Mouse (Mus musculus) heart, embryonic 11.5 days (tissue): Measurements from ENCODE around the gene Plod1. TPM values are rescaled to one million over a fixed set of nuclear protein-coding genes. Genes with fewer than 3 reads are reported as not detected.
A peak's percentile ranks its signal among the peaks of the same experiment; 100 is the strongest.

Experiments
- ATAC-seq: fragments of 200-750 bp; cut with Nextera tagmentation; replicated peaks from 2 replicates; pipeline ENCODE4 v1.8.0; 2017; ENCODE audit warnings: moderate library complexity; ENCODE audit not compliant: insufficient number of reproducible peaks, low FRiP score, low TSS enrichment
- H3K27ac ChIP-seq: fragments of 300-500 bp; sonication (generic); 2 replicates; pipeline ENCODE4 v1.5.1; 2014; ENCODE audit warnings: mild to moderate bottlenecking, low read depth, low read length
- H3K27me3 ChIP-seq: fragments of 300-500 bp; sonication (generic); 2 replicates; pipeline ENCODE4 v1.6.1; 2014; ENCODE audit warnings: mild to moderate bottlenecking, low read length, mixed read lengths; ENCODE audit not compliant: control insufficient read depth, insufficient read depth
- H3K36me3 ChIP-seq: fragments of 300-500 bp; sonication (generic); 2 replicates; pipeline ENCODE4 v1.6.1; 2014; ENCODE audit warnings: mild to moderate bottlenecking, low read length, moderate library complexity, mixed read lengths; ENCODE audit not compliant: control insufficient read depth, insufficient read depth
- H3K4me1 ChIP-seq: fragments of 300-500 bp; sonication (generic); 2 replicates; pipeline ENCODE4 v1.6.1; 2014; ENCODE audit warnings: low read length; ENCODE audit not compliant: control insufficient read depth, insufficient read depth
- H3K4me2 ChIP-seq: fragments of 300-500 bp; sonication (generic); 2 replicates; pipeline ENCODE4 v1.6.1; 2014; ENCODE audit warnings: mild to moderate bottlenecking, moderate library complexity
- H3K4me3 ChIP-seq: fragments of 300-500 bp; sonication (generic); 2 replicates; pipeline ENCODE4 v1.5.1; 2014; ENCODE audit warnings: low read depth, low read length
- H3K9ac ChIP-seq: fragments of 300-500 bp; sonication (generic); 2 replicates; pipeline ENCODE4 v1.6.1; 2014; ENCODE audit warnings: mild to moderate bottlenecking, low read depth, low read length, moderate library complexity
- H3K9me3 ChIP-seq: fragments of 300-500 bp; sonication (generic); replicated peaks from 2 replicates; pipeline ENCODE4 v1.6.1; 2016; ENCODE audit warnings: low read length; ENCODE audit not compliant: control insufficient read depth
- WGBS: fragments of 180-500 bp; shearing (Covaris S2); extraction: QIAGEN DNeasy Blood & Tissue Kit; methylation state at CpG from one replicate; pipeline ENCODE4 v1.1.7; 2014; ENCODE audit not compliant: insufficient replicate concordance; 5-methylcytosine and 5-hydroxymethylcytosine counted together
- polyA plus RNA-seq: library from polyadenylated mRNA; unstranded; fragments of >200 nt; fragmentation: Nextera tagmentation; extraction: Ambion mirVana; gene quantifications from 2 replicates; pipeline ENCODE4 v1.2.1, GENCODE M21; 2014

Gene Plod1
- polyA plus RNA-seq, 1 experiment from 2014 or later = 40.1 TPM

DNA sequence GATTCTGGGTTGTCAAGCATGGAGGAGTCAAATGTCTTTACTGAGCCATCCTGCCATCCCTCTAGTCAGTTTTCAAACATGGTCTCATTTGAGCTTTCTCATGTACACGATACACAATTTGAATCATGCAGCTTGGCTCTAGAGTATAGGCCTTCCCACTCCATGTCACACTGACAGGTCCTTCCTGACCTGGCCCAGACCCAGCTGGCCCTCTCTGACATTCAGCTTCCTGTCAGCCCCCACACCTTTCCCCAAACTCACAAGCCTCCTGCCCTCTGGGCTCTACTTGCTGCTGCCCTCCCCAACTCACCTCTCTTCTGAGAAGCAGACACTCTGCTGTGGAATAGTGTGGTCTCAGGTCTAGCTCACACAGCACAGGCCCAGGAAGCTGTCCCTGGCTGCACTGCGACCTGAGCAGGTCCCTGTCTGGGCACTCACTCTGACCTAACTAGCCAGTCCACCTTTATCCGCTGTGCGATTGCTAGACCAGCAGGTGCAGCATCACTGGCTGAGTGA is 40.7 kb downstream of the Plod1 start:
- ATAC-seq = peak; percentile 4; the same call in 1 of the 2 replicates
- Histone ChIP-seq H3K9me3 (no peaks in the 10 kb centered on the region), H3K4me3 (no peak overlapping the region), H3K4me2 (no peak overlapping the region), H3K4me1 (peaks cover 26% of the 10 kb centered on the region), H3K36me3 (peaks cover 32% of the 10 kb centered on the region), H3K9ac (0 out of 2 replicates have a peak overlapping the region, but pooled peaks have one; percentile 34), H3K27ac (peak overlapping the region; percentile 88), H3K27me3 (no peaks in the 10 kb centered on the region)
- WGBS = 83% methylated on average over 4 of the region's 4 CpGs

DNA sequence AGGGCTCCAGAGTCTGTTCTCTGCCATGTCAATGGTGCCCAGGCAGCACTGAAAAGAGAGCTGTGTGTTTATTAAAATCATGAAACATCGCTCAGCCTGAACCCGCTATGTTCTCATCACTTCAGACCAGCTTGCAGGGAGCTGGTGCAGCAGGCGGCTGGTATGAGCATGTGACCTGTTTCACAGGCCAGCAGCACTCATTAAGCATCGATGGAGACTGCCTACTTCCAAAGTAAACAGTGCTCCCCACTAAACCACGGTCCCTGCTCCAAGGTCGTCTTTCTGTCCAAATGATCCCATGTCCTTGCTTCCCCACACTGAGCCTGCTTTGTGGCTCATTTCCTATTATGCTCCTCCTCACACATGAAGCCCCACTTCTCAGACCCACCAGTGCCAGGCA is 46.2 kb downstream of the Plod1 start:
- no peaks in the 10 kb centered on the region for H3K9me3 ChIP-seq
- H3K27ac ChIP-seq = no peak overlapping the region
- WGBS = 85% methylated on average over 6 of the region's 6 CpGs
- H3K27me3 ChIP-seq = no peaks in the 10 kb centered on the region
- H3K4me2 ChIP-seq = no peak overlapping the region
- H3K4me3 ChIP-seq = no peak overlapping the region
- no peak overlapping the region for H3K9ac ChIP-seq
- ATAC-seq = no peak
- no peaks in the 10 kb centered on the region for H3K4me1 ChIP-seq
- H3K36me3 ChIP-seq = peaks cover 48% of the 10 kb centered on the region

DNA sequence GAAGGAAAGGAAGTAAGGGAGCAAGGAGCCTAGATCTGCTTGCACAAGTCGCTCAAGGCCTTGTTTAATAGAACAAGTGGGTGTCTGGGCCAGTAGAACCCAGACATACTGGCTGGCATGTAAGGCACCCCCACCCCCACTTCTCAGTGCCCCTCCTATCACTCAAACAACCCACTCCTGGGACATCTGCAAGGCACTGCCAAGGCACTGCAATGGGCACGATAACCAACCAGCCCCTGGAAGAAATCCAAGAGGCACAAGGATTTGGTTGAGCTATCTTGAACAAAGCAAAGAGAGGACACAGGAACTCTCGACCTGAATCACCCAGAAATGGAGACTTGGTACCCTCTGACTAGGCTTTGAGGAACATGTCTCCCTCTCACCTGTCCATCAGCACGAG is 48.3 kb downstream of the Plod1 start:
- no peak overlapping the region for H3K9ac ChIP-seq

DNA sequence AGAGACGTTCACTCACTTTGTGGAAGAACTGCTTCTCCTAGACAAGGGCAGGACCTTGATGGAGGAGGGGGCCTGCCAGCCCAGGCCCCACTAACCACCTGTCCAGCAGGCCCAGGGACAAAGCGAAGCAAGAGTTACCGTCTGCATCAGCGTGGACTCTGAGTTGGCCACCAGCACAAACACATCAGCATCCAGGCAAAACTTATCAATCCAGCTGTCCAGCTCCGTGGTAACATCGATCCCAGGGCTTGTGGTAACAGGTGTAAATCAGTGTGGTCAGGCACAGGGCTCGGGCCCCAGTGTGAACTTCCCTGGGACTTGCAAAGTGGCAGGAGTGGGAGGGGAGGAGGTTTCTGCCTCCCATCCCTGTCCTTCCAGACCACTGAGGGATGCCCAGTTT is 49.3 kb downstream of the Plod1 start:
- no peak overlapping the region for H3K27ac ChIP-seq
- peaks cover 64% of the 10 kb centered on the region for H3K36me3 ChIP-seq
- H3K4me2 ChIP-seq = no peak overlapping the region
- H3K9ac ChIP-seq = no peak overlapping the region
- WGBS = 95% methylated on average over 7 of the region's 7 CpGs
- no peak overlapping the region for H3K4me3 ChIP-seq
- ATAC-seq = no peak
- H3K4me1 ChIP-seq = no peaks in the 10 kb centered on the region
- no peaks in the 10 kb centered on the region for H3K9me3 ChIP-seq
- H3K27me3 ChIP-seq = no peaks in the 10 kb centered on the region

More for the DNA sequence above, 48.3 kb downstream of the Plod1 start:
- ATAC-seq = no peak
- 87% methylated on average over 4 of the region's 4 CpGs for WGBS
- Histone ChIP-seq H3K4me1 (no peaks in the 10 kb centered on the region), H3K27me3 (no peaks in the 10 kb centered on the region), H3K4me2 (no peak overlapping the region), H3K27ac (no peak overlapping the region), H3K36me3 (peaks cover 58% of the 10 kb centered on the region), H3K9me3 (no peaks in the 10 kb centered on the region), H3K4me3 (no peak overlapping the region)

DNA sequence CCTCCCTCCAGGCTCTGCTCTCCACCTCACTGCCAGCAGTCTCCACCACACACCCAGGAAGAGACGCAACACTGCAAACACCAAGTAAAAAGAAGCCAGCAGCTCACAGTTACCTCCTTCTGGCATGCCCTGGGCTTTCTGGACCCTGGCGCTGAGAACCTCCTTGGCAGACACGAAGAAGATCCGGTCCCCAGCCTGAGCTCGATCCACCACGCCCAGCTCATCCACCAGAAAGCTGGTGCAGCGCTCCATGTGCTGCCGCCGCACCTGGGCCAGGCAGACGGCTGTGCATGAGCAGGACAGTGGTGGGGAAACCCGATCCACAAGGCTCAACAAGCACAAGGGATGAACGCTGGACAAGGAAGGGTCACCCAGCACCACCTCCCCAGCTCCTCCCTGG is 50.4 kb downstream of the Plod1 start:
- peaks cover 73% of the 10 kb centered on the region for H3K36me3 ChIP-seq
- H3K9me3 ChIP-seq = no peaks in the 10 kb centered on the region
- H3K4me2 ChIP-seq = no peak overlapping the region
- no peak overlapping the region for H3K4me3 ChIP-seq
- H3K27ac ChIP-seq = no peak overlapping the region
- no peaks in the 10 kb centered on the region for H3K27me3 ChIP-seq
- H3K4me1 ChIP-seq = no peaks in the 10 kb centered on the region
- H3K9ac ChIP-seq = no peak overlapping the region
- WGBS = 94% methylated on average over 12 of the region's 12 CpGs
- ATAC-seq = no peak

DNA sequence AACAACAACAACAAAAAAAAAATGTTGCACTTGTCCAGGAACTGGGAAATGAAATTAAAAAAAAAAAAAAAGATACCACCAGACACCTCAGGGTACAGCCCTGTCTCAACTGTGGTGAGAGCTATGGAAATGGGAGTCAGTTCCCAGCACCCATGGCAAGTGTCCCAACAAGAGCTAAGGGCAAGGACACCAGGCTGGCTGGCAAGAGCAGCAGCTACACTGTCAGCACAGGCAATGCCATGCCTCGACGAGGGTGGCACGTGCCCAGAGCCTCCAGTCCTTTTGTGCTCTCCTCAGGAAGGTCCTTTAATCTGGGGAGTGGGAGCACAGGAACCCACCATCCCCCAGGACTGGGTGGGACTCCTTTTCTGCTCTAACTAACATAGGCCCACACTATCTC is 52.4 kb downstream of the Plod1 start:
- Histone ChIP-seq H3K27me3 (no peaks in the 10 kb centered on the region), H3K9ac (no peak overlapping the region), H3K4me1 (peaks cover 5% of the 10 kb centered on the region), H3K27ac (no peak overlapping the region), H3K36me3 (peaks cover 72% of the 10 kb centered on the region), H3K4me2 (no peak overlapping the region), H3K4me3 (no peak overlapping the region), H3K9me3 (no peaks in the 10 kb centered on the region)
- 92% methylated on average over 3 of the region's 3 CpGs for WGBS
- ATAC-seq = no peak

DNA sequence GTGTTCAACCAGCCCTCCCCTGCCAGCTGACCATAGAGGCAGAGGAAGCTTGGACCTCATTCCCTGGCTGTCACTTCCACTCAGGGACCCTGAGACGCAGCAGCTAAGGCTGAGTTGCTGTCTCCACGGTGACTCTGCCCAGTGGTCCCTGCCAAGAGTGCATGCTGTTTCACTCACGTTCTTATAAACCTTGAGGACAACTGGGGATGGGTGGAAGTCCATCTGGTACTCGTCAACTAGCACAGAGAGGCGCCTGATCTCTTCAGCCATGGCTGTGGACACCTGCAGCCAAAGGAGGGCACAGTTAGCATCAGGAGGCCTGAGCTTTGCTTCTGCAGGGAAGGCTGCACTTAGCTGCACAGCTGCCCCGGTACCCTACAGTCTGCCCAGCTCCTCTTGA is 53.5 kb downstream of the Plod1 start:
- 76% methylated on average over 6 of the region's 6 CpGs for WGBS
- H3K9me3 ChIP-seq = no peaks in the 10 kb centered on the region
- peaks cover 5% of the 10 kb centered on the region for H3K4me1 ChIP-seq
- H3K36me3 ChIP-seq = peaks cover 77% of the 10 kb centered on the region
- ATAC-seq = no peak
- no peak overlapping the region for H3K27ac ChIP-seq
- H3K9ac ChIP-seq = no peak overlapping the region
- H3K27me3 ChIP-seq = no peaks in the 10 kb centered on the region
- H3K4me2 ChIP-seq = no peak overlapping the region
- no peak overlapping the region for H3K4me3 ChIP-seq

DNA sequence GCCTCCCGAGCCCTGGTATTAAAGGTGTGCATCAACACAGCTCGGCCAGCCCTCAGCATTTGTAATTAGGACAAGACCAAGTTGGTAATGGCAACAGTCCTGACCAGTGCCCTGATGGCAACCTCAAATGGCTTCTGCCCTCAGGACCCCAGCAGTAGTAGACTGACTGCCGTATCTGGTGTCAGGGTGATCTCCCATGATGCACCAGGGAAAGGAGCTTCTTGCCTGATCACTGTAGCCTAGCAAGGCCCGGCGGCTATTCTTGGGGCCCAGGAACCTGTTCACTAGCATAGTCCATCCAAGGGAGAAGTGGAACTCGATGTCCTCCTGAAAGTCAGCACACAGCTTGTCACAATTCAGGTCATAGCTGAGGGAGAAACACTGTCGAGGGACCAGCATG is 54.8 kb downstream of the Plod1 start:
- no peaks in the 10 kb centered on the region for H3K27me3 ChIP-seq
- no peaks in the 10 kb centered on the region for H3K9me3 ChIP-seq
- no peak overlapping the region for H3K4me3 ChIP-seq
- peaks cover 5% of the 10 kb centered on the region for H3K4me1 ChIP-seq
- 89% methylated on average over 7 of the region's 7 CpGs for WGBS
- ATAC-seq = no peak
- peaks cover 69% of the 10 kb centered on the region for H3K36me3 ChIP-seq
- H3K4me2 ChIP-seq = no peak overlapping the region
- no peak overlapping the region for H3K27ac ChIP-seq
- H3K9ac ChIP-seq = no peak overlapping the region

DNA sequence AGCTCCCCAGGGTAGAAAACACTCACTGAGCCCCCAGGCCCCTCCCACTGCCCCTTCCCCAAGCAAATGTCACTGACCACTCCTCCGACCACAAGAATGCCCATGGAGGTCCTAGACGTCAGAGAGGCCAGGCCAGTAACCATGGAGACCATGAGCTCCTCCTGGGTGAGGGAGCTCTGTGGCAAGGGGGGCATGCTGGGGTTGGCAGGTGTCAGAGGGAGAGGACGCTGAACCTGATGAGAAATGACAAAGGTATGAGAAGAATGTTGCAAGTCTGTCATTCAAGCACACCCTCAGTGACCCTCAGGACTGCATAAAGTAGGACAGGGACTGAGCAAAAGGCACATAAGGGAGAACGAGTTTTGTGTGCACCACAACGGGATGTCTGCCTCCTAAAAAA is 56.7 kb downstream of the Plod1 start:
- H3K36me3 ChIP-seq = peaks cover 68% of the 10 kb centered on the region
- H3K9ac ChIP-seq = no peak overlapping the region
- ATAC-seq = no peak
- no peaks in the 10 kb centered on the region for H3K27me3 ChIP-seq
- no peak overlapping the region for H3K27ac ChIP-seq
- no peak overlapping the region for H3K4me3 ChIP-seq
- H3K4me1 ChIP-seq = peaks cover 5% of the 10 kb centered on the region
- no peak overlapping the region for H3K4me2 ChIP-seq
- WGBS = 49% methylated on average over 5 of the region's 5 CpGs
- H3K9me3 ChIP-seq = no peaks in the 10 kb centered on the region
